Mouse (Mus musculus) heart, postnatal 14 days (tissue): ENCODE measurements around the gene Sfrp5. TPM values are rescaled to one million over a fixed set of nuclear protein-coding genes. Genes with fewer than 3 reads are reported as not detected.

Source experiments
- DNase-seq, 2 experiments: peaks; one replicate each; pipeline ENCODE4 v3.0.0; 2021 to 2022
- intact Hi-C: fragments of 180-260 bp; cut with DNase I; formaldehyde crosslinking; loops from one replicate; pipeline ENCODE4 v1.15.1; 2025
- long read RNA-seq, 2 experiments: library from polyadenylated mRNA; stranded (forward); transcript quantifications; one replicate each; pipeline ENCODE4 v2.0.0; 2021
- total RNA-seq, 2 experiments: library from RNA; stranded (reverse); gene quantifications; 2 replicates each; pipeline ENCODE4 v1.2.3; 2021

Gene Sfrp5
- 1 to 10 TPM; 1.2 to 3.3 TPM for total RNA-seq
- long read RNA-seq, experiment 1, partial matches to known transcripts = 0 of 3 reads
- long read RNA-seq, experiment 1, other reads (novel, unspliced or antisense) = 0 of 3 reads
- long read RNA-seq, experiment 2, partial matches to known transcripts = 0 of 6 reads
- long read RNA-seq, experiment 2, other reads (novel, unspliced or antisense) = 3 of 6 reads

- no peak for DNase-seq
- intact Hi-C loops = no loop called here
These were observed at the start of gene Sfrp5 for GRCm38 (mm10) chr19:42201696-42202381. Gene Sfrp5, minus strand, starts transcription at chr19:42202252.

GRCm38 (mm10) chr19:42249976-42250914 lies 48.2 kb upstream of the Sfrp5 start:
- intact Hi-C loops = no loop called here
- no peak for DNase-seq

GRCm38 (mm10) chr19:42247519-42247918 lies 45.5 kb upstream of the Sfrp5 start, which contains the start of gene Golga7b:
Gene Golga7b, plus strand, starts transcription at chr19:42247574.
- intact Hi-C loops = no loop called here
- no peak for DNase-seq

- no peak for DNase-seq
These were observed 44.6 kb upstream of the Sfrp5 start for GRCm38 (mm10) chr19:42246626-42247025.

GRCm38 (mm10) chr19:42243401-42243800 lies 41.3 kb upstream of the Sfrp5 start:
- no peak for DNase-seq
- intact Hi-C loops = no loop called here

More at GRCm38 (mm10) chr19:42246626-42247025, 44.6 kb upstream of the Sfrp5 start:
- intact Hi-C loops = no loop called here

GRCm38 (mm10) chr19:42240881-42241280 lies 38.8 kb upstream of the Sfrp5 start:
- intact Hi-C loops = no loop called here
- no peak for DNase-seq

- intact Hi-C loops = no loop called here
- peak; percentile 28 to 42 for DNase-seq
These were observed 36.3 kb upstream of the Sfrp5 start for GRCm38 (mm10) chr19:42238341-42238715.

- intact Hi-C loops = no loop called here
- DNase-seq = peak; percentile 17 to 40
These were observed 35.7 kb upstream of the Sfrp5 start for GRCm38 (mm10) chr19:42237602-42238340.

- DNase-seq = no peak
- intact Hi-C loops = no loop called here
These were observed 28.9 kb upstream of the Sfrp5 start for GRCm38 (mm10) chr19:42230986-42231385.

GRCm38 (mm10) chr19:42230288-42230568 lies 28.2 kb upstream of the Sfrp5 start:
- intact Hi-C loops = no loop called here

GRCm38 (mm10) chr19:42229499-42230287 lies 27.6 kb upstream of the Sfrp5 start:
- intact Hi-C loops = no loop called here
- DNase-seq = no peak

More at GRCm38 (mm10) chr19:42230288-42230568, 28.2 kb upstream of the Sfrp5 start:
- DNase-seq = no peak

GRCm38 (mm10) chr19:42226451-42226850 lies 24.4 kb upstream of the Sfrp5 start:
- intact Hi-C loops = no loop called here
- no peak for DNase-seq

- intact Hi-C loops = loop anchor here (1.0 kb wide), 1 partner anchor 55 kb away; no protein-coding TSS in a partner anchor
- DNase-seq = peak; percentile 25 to 62
These were observed 15.3 kb upstream of the Sfrp5 start for GRCm38 (mm10) chr19:42217374-42217763.

GRCm38 (mm10) chr19:42216699-42217373 lies 14.8 kb upstream of the Sfrp5 start:
- DNase-seq = no peak
- intact Hi-C loops = loop anchor here (1.0 kb wide), 1 partner anchor 55 kb away; no protein-coding TSS in a partner anchor

- no peak for DNase-seq
- intact Hi-C loops = no loop called here
These were observed 12.5 kb upstream of the Sfrp5 start for GRCm38 (mm10) chr19:42214601-42215000.

- intact Hi-C loops = no loop called here
- no peak for DNase-seq
These were observed 9.9 kb upstream of the Sfrp5 start for GRCm38 (mm10) chr19:42211936-42212335.

GRCm38 (mm10) chr19:42209976-42210375 lies 7.9 kb upstream of the Sfrp5 start:
- DNase-seq = no peak
- intact Hi-C loops = no loop called here

- intact Hi-C loops = no loop called here
- no peak for DNase-seq
These were observed 7.4 kb upstream of the Sfrp5 start for GRCm38 (mm10) chr19:42209485-42209884.

- intact Hi-C loops = no loop called here
- DNase-seq = no peak
These were observed 3.1 kb upstream of the Sfrp5 start for GRCm38 (mm10) chr19:42205201-42205600.
